37 mouse cellular contexts compared by ENCODE assay signal in the genomic region with DNA sequence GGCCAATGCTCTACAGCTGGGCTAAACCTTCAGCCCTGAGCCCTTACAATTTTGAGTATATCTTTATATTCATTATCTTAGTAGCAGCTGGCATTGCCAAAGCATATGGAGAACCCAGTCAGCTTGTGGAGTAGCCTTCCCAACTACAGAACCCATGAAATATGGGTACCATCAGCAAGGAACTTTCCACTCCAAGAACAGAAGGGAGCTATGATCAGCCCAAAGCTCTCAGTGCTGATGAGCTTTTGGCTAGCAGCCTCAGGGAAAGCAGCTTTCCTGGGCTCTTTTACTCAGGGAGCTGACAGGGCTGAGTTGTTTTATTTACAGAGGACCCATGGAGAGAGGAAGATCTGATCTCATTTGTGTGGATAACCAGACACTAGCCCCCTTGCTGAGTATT. TPM values are rescaled to one million over a fixed set of nuclear protein-coding genes. Genes with fewer than 3 reads are reported as not detected.
DNase-seq lines count a peak whose midpoint lies in the region; ATAC-seq and TF ChIP-seq lines count a peak whose summit lies in the region.
"Had no signal": no experiment of that assay in that cellular context is flagged by ENCODE, and none has a peak within 500 bp of the region (broad histone marks: within the 10 kb centered on the region; RNA-seq: fewer than 3 reads in every experiment).

No protein-coding gene starts in this region.

- H3K36me3 ChIP-seq in embryonic facial prominence, embryonic 14.5 days (ENCODE audit: control insufficient read depth, insufficient read depth, low read length): no peaks in the 10 kb centered on the region
- H3K36me3 ChIP-seq: heart, embryonic 10.5 days; heart, embryonic 15.5 days; hindbrain, embryonic 15.5 days; kidney, embryonic 15.5 days; liver, embryonic 13.5 days; midbrain, embryonic 10.5 days; neural tube, embryonic 12.5 days had no signal

- DNase-seq in frontal cortex, postnatal 14 days (ENCODE audit: low spot score in 2 of 2): no peak
- DNase-seq in layer of hippocampus, adult 2 months (ENCODE audit: low spot score in 2 of 2): peak; percentile 18 to 30
- DNase-seq in layer of hippocampus, adult 9-10 months (ENCODE audit: low spot score): no peak
- no peak for DNase-seq in embryonic facial prominence, embryonic 14.5 days (ENCODE audit: low spot score)
- peak; percentile 16 for DNase-seq in telencephalon, adult 2 months (ENCODE audit: low read depth, low spot score)
- DNase-seq in neural tube, embryonic 10.5 days (ENCODE audit: extremely low spot score, low spot score): no peak
- DNase-seq: adrenal gland, adult 8-10 months; cerebellum, adult 11-12 months; cerebellum, adult 9-11 months; gastrocnemius, postnatal 14 days; kidney, adult 18-20 months; kidney, postnatal 25 days; left cerebral cortex, postnatal 4 days; liver, embryonic 13.5 days; lung, adult 2 months; lung, postnatal 14 days; right cerebral cortex, postnatal 4 days; thymus, adult 2 months; thymus, postnatal 36 days had no signal

- no peak overlapping the region for H3K4me2 ChIP-seq in embryonic facial prominence, embryonic 14.5 days (ENCODE audit: low read depth, low read length)
- H3K4me2 ChIP-seq: heart, embryonic 15.5 days; hindbrain, embryonic 15.5 days; kidney, embryonic 15.5 days; liver, embryonic 13.5 days; neural tube, embryonic 12.5 days had no signal

- H3K4me3 ChIP-seq in layer of hippocampus, adult 2 months: no peak overlapping the region
- H3K4me3 ChIP-seq in embryonic facial prominence, embryonic 14.5 days (ENCODE audit: low read depth, low read length): no peak overlapping the region
- H3K4me3 ChIP-seq: heart, embryonic 10.5 days; heart, embryonic 15.5 days; hindbrain, embryonic 15.5 days; kidney, embryonic 15.5 days; liver, embryonic 13.5 days; midbrain, embryonic 10.5 days; neural tube, embryonic 12.5 days had no signal

- peak overlapping the region; percentile 12 for H3K27ac ChIP-seq in layer of hippocampus, adult 2 months
- H3K27ac ChIP-seq in embryonic facial prominence, embryonic 14.5 days (replicated peaks; ENCODE audit: low read depth, low read length): peak overlapping the region; percentile 15; the same call in 1 of the 2 replicates
- H3K27ac ChIP-seq: heart, embryonic 10.5 days; heart, embryonic 15.5 days; hindbrain, embryonic 15.5 days; kidney, embryonic 15.5 days; liver, embryonic 13.5 days; midbrain, embryonic 10.5 days; neural tube, embryonic 12.5 days; stomach, postnatal 0 days had no signal

- H3K4me1 ChIP-seq in embryonic facial prominence, embryonic 14.5 days (ENCODE audit: control insufficient read depth, insufficient read depth, low read length): peaks cover 10% of the 10 kb centered on the region; the same call in 1 of the 2 replicates
- H3K4me1 ChIP-seq: heart, embryonic 15.5 days; hindbrain, embryonic 15.5 days; kidney, embryonic 15.5 days; liver, embryonic 13.5 days; midbrain, embryonic 10.5 days; neural tube, embryonic 12.5 days had no signal

- no peak overlapping the region for H3K9ac ChIP-seq in embryonic facial prominence, embryonic 14.5 days (ENCODE audit: low read depth, low read length)
- H3K9ac ChIP-seq: heart, embryonic 15.5 days; hindbrain, embryonic 15.5 days; kidney, embryonic 15.5 days; liver, embryonic 13.5 days; neural tube, embryonic 12.5 days had no signal

- H3K9me3 ChIP-seq in embryonic facial prominence, embryonic 14.5 days (ENCODE audit: control insufficient read depth, low read length): no peaks in the 10 kb centered on the region
- H3K9me3 ChIP-seq: heart, embryonic 10.5 days; heart, embryonic 15.5 days; hindbrain, embryonic 15.5 days; kidney, embryonic 15.5 days; liver, embryonic 13.5 days; midbrain, embryonic 10.5 days; neural tube, embryonic 12.5 days had no signal

- no peak for TF ChIP-seq CTCF in layer of hippocampus, adult 2 months (conservative IDR thresholded peaks at IDR 0.05)

- no peaks in the 10 kb centered on the region for H3K27me3 ChIP-seq in embryonic facial prominence, embryonic 14.5 days (replicated peaks; ENCODE audit: control insufficient read depth, insufficient read depth, low read length)
- H3K27me3 ChIP-seq: heart, embryonic 15.5 days; hindbrain, embryonic 15.5 days; kidney, embryonic 15.5 days; liver, embryonic 13.5 days; neural tube, embryonic 12.5 days had no signal

- peak; percentile 62 for ATAC-seq in frontal cortex, adult (ENCODE audit: low TSS enrichment)
- ATAC-seq in embryonic facial prominence, embryonic 14.5 days (ENCODE audit: low read depth): no peak
- ATAC-seq: activated CD4-positive, CD25-positive, alpha-beta regulatory T cell, adult 4 months; CD4-positive, CD25-positive, alpha-beta regulatory T cell, adult 4 months; forebrain, embryonic 16.5 days; midbrain, embryonic 16.5 days had no signal

RNA-seq across cellular contexts. Expression of a gene that starts 42.7 kb away (rescaled TPM):
- total RNA-seq in layer of hippocampus, adult 2 months (2021): not detected
- polyA plus RNA-seq in embryonic facial prominence, embryonic 14.5 days (2014; fragmentation: Nextera tagmentation; extraction: Ambion mirVana): 1.5 and 2.2 TPM in 2 replicates
- total RNA-seq: granulocyte monocyte progenitor cell, adult 5-6 weeks; hematopoietic stem cell, adult 5-6 weeks; layer of hippocampus, postnatal 36 days; left cerebral cortex, postnatal 4 days had no signal
- polyA plus RNA-seq: activated CD4-positive, CD25-positive, alpha-beta regulatory T cell, adult 4 months; CD4-positive, CD25-positive, alpha-beta regulatory T cell, adult 4 months; cortical plate, adult 2 months; intestine, embryonic 14.5 days; spleen, adult 2 months; stomach, postnatal 0 days had no signal

Comparison
In these comparisons a context has a peak if more than half of its experiments do, and no peak if none do; other contexts are left out.
1. DNase-seq: peak in layer of hippocampus, adult 2 months (2 of 2) and telencephalon, adult 2 months (single experiment); none in frontal cortex, postnatal 14 days (0 of 2), layer of hippocampus, adult 9-10 months (single experiment), embryonic facial prominence, embryonic 14.5 days (single experiment) and neural tube, embryonic 10.5 days (single experiment).